Mouse (Mus musculus) T-helper 17 cell (primary cell): ENCODE measurements around the gene Col18a1.

Experiments
- in situ Hi-C, 2 experiments: fragments of 300-600 bp; cut with MboI, MseI; formaldehyde crosslinking; loops; 1 replicate in 1 of 2; 2 replicates in 1 of 2; pipeline ENCODE4 v1.15.1; 2025; ENCODE audit warnings: high pct_unique_total_duplicates in 2 of 2

The Col18a1 gene

DNA sequence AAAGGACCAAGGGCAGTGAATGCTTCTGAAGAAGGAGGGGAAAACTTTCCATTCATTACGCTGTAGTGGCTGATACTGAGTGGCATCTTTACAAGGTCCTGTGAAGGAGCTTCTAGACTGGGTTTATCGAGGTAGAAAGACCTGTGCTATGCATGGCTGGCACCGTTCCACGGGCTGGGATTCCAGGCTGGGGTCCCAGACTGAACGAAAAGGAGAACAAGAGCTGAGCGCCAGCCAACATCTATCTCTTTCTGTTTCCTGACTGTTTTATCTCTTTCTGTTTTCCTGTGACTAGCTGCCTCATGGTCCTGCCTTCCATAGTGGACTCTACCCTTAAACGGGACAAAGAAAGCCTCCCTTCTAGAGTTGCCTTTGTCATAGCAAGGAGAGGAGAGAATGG lies 21.1 kb upstream of the Col18a1 start:
- in situ Hi-C loops = no loop called here

DNA sequence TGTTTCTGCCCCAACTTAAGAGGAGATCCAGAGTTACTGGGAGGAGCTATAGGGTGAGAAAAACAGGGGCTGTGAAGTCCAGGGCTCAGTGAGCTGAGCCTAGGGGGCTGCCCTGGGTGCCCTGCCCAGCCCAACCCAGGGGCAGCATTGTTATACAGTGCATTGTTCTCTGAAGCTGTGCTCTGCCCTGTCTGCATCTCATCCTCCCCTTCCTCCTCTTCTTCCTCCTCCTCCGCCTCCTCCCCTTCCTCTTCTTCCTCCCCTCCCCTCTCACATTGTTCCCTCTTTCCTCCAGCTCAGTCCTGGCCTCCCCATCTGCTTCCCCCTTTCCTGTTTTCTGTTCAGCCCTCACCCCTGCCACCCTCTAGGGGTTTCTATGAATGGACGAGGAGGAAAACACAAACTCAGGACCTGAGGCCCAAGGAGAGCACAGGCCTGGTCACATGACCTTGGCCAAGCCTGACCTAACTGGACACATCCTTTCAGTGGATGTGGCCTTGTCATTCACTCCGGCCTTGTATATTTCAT lies 16.5 kb upstream of the Col18a1 start:
- in situ Hi-C loops = no loop called here

DNA sequence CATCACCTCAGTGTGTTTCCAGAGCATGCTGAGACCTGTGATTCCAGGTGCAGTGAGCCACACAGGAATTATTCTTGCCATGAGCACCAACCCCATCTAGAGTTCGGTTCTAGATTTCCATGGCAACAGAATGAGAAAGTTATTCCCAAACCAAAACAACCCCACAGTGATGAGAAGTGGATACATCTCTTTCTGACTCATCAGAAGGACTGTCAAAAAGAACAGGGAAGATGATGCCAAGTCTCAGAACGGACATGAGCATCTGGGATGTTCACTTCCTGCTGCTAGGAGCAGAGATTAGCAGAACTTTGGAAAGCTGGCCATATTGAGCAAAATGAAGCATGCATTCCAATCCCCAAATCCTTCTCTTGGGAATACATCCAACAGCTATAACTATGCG lies 13.8 kb upstream of the Col18a1 start:
- in situ Hi-C loops = no loop called here

DNA sequence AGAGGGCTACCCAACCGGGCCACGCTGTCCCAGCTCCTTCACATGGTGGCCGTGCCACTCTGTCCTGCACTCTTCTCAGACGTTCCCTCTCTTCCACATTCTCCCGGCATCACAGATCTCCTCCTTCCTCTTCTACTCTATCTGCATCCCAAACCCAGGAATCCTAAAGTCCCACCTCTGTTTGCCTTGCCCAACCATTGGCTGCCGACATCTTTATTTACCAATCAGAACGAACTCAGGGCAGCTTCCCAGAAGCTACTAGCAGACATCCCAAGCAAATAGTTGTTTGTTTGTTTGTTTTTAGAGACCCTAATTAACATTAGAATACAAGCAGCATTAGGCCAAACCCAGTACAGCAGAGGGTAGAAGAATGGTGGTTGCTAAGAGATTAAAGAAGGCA lies 12.3 kb upstream of the Col18a1 start:
- in situ Hi-C loops = no loop called here

DNA sequence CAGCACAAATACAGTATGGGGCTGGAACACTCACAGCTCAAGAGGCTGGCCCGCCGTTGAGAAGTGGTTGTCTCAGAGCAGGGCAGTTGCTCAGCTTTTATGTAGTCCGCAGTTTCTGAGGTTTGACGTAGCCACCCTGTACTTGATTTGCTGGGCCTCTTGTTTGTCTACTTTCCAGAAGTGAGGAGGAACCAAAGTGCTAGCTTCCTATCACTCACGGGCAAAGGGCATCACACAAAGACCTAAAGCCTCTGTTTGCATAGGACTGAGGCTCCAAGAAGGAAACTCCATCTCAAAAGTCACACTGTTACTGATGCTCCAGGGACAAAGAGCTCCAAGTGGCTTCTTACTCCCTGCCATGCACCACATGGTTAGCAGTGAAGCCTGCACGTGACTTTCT lies 4.1 kb upstream of the Col18a1 start:
- in situ Hi-C loops = no loop called here

DNA sequence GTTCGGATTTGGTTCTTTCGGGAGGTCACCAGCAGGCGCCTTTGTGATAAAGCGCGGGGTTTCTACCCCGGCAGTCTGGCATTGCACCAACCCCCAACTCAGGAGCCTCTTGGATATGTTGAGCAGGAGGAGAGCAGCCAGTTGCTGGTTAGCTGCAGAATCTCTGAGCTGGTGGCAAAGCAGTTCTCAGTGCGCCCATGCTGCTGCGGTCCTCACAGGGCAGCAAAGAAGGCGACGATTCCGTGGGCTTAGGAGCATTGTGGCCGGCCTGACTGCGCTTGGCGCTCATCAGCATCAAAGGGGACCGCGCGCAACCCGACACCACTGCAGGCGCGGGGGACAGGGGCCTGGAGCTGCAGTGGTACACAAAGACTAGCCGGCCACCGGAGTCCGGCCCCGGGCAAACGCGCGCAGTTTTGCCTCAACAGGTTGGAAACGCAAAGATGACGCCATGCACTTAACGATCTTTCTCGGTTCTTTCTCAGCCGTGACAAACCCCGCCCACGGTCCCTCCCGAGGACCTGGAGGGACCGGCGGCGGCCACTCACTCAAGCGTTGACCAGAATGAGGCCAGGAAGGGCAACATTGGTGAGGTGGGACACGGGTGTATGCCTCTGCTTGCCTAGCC lies 916 bp downstream of the Col18a1 start:
- in situ Hi-C loops = no loop called here

DNA sequence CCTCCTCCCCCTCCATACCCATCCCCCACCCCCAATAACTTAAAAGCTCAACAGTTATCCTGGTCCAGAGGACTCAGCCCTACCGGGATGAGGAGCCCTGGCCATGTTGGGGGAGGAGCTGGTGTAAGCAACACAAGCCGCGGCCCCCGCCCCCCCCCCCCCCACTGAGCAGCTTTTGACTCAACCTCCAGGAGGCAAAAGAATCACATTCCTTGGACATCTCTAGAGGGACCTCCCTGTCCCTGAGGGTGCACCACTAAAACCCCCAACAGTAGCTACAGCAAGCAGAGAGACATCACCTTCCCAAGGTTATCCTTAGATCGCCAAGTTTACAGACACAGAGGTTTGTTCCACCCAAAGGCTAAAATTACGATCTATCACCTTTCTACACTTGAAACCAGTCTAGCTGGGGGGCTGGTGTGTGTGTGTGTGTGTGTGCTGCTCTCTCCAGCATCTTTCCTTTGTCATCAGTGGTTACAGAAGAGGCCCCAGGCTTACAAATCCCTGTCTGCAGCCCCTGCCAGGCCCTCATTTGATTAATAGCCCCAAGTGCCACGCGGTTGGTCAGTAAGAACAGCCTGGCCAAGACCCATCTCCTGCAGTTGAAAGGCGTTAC lies 1.8 kb downstream of the Col18a1 start:
- in situ Hi-C loops = no loop called here

DNA sequence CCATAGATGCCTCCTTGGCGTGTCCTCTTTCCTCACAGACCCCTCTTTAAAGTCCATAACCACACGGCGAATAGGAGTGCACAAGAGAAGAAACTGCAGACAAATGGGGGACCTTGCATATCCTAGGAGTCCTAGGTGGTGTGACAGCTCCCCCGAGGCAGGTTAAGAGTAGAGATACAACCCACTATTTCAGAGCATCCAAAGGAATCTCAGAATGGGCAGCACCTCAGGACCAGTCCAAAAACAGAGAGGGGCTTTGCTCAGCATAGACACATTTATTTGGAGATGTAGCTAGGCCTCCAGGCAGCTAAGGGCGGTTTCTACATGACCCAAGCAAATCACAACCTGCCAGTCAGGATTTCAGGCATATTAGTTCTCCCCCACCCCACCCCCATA lies 2.3 kb downstream of the Col18a1 start:
- in situ Hi-C loops = no loop called here

DNA sequence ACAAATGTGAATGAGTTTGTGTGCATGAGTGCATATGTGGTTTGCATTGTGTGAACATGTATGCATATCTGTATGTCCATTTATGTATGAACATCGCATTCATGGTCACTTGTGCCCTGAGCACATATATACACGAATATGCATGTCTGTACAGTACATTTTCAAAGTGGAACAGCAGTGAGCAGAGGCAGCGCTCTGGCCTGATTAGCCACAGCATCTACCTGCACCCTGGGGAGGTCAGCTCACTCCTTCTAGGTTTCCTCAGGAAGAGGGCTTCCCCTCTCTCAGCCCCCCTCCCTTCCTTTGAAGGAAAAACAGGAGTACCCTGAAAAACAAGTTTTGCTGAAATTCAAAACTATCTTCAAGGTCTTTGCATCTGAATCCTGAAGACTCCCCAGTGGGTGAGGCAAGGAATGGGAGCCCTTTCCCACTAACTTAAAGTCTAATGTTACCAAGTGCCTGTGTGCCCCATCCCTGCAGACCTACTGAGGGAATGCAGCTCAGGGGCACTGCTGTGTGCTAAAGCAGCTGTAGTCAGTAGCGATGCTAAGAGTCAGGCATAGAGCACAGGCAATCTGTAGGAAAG lies 2.9 kb downstream of the Col18a1 start:
- in situ Hi-C loops = no loop called here

DNA sequence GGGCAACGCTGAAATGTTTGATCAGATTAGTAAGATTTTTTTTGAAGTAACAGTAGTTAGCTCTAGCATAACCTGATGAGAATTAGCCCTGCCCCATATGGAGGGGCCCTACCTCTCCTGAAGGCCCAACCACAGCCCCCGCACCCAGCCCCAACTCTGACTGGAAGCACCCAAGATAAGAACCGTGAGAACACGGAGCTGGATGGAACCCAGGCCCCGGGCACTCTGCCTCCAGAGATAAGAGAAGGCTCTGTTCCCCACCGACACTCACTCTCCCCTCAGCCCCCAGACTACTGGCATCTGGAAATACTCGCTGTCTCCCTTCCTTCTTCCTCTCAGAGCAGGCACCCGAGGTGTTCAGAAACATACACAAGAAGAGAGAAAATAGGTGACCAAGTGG lies 6.8 kb downstream of the Col18a1 start:
- in situ Hi-C loops = no loop called here

DNA sequence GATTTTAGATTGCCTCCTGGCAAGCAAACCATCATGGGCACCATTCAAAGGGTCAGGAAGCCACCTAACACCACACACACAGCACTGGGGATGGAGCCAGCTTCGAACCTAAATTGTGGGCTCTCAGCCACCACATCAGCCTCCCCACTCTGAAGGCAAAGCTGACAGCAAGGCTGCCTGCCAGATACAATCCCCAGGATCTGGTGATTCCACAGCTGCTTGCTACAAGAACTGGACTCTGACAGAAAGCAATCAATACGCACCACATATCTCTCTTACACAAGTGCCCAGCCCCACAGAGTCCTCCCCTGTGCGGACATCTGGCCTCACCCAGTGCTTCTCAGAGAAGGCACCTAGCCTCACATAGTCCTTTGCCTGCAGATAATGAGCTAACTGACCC lies 7.4 kb downstream of the Col18a1 start:
- in situ Hi-C loops = no loop called here

DNA sequence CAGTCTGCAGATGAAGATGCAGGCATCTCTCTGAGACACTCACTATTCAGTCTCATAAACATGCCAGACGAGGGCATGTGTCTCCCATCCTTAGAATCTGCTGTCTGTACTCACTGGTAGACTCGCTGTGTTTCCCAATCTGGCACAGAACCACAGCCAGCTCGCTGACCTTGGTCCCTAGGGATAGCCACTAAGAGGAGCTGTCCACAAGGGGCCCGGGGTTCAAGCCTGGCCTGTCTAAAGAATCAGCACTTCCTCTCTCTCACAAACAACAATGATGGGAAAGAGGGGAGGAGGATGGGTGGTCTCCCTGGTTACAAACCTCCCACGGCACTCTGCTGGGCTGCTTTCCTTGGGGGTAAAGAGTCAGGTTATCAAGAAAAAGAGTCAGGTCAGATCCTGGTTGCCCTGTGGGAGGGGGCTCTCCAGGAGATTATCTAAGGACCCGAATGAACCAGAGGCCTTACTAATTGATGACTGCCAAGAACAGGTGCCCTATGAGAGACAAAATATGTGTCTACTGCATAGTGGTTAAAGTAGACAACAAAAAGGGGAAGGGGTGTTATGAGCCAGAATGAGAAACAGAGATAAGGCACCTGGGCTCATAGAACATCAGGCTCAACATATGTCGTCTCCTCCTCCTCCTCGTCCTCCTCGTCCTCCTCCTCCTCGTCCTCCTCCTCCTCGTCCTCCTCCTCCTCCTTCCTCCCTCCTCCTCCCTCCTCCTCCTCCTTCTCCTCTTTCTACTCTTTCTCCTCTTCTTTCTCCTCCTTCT lies 8.9 kb downstream of the Col18a1 start:
- in situ Hi-C loops = no loop called here

DNA sequence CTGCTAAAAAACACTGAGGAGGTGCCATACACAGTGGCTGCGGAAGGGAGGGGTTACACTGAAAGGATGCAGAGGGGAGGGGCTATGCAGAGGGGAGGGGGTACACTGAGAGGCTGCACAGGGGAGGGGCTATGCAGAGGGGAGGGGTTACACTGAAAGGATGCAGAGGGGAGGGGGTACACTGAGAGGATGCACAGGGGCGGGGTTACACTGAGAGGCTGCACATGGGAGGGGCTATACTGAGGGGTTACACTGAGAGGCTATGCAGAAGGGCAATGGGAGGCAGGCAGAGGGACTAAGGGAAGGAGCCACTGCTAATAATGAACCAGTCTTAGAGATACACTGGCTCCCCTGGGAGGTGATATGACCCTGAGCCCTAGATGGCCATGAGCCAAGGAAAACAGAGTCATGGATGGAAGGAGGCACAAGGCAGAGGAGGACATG lies 14.1 kb downstream of the Col18a1 start:
- in situ Hi-C loops = no loop called here

DNA sequence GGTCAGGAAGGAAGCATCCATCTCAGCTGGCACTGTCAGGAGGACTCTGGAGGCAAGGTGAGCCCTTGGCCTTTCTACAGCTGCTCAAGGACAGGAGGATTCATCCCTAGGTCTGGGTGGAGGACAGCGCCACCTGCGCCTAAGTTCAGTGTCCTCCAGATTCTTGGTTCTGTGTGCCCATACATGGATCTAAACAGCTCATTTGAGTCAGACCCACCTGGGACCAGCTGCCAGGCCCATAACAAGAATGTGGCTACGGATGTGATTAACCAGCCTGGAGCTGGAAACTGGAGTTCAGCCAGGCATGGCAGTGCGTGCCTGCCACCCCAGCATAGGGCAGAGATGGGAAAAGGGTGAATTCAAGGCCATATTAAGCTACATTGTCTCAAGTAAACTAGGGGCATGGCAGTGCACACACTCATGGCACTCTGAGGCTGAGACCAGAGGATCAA lies 14.8 kb downstream of the Col18a1 start:
- in situ Hi-C loops = no loop called here

DNA sequence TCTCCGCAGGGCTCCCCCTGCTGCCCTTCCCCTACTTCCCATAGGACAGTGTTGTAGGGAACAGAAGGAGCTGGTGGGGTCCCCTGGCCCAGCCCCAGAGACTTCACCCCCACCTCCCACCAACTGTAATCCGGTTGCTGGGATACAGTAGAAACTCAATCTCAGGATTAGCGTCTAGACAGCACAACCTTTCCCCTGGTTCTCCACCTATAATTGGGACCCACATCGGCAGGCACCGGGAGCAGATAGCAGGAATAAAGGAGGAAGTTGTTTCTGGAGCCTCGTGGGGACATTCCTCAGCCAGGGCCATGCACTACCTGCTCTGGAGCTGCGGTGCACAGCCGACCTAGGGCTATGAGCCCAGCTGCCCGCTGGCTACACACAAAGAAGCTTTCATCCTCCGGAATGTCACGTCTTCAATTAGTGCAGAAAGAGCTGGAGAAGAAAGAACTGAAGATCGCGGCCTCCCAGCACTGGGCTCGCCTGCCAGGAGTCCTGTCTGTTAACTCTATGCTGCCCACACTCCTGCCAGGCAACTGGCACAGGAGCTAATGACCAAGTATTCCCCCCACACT lies 15.3 kb downstream of the Col18a1 start:
- in situ Hi-C loops = no loop called here

DNA sequence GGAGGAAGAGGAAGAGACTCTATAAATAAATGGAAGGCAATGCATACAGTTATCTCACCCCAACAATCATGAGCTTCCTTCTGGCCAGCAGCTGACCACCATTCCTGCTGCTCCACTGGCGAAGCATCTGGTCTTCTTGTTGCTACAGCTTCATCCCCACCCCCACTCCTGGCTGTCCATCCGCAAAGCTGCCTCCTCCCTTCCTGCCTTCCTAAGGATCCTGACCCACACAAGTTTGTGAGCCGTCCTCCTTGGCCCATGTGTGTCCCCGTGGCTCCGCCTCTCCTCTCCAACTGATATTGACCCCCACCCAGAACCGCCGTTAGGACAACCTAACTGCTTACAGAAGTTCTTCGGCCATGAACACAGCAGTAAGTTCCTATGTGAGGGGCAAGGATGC lies 16.3 kb downstream of the Col18a1 start:
- in situ Hi-C loops = no loop called here

DNA sequence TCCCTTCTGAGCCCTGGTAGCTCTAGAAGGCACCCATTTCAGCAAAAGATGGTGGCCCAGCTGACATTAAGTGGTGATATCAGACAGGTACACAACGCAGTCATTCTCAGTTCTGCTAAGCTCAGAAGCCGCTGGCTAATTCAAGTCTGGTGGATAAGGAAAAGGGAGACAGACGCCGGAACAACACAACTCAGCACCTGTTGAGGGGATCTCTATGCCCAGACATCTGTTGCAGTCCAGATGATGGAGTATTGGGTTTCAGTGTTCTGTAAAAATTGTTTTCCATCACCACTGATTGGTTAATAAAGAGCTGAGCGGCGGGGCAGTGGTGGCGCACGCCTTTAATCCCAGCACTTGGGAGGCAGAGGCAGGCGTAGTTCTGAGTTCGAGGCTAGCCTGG lies 18.8 kb downstream of the Col18a1 start:
- in situ Hi-C loops = no loop called here

DNA sequence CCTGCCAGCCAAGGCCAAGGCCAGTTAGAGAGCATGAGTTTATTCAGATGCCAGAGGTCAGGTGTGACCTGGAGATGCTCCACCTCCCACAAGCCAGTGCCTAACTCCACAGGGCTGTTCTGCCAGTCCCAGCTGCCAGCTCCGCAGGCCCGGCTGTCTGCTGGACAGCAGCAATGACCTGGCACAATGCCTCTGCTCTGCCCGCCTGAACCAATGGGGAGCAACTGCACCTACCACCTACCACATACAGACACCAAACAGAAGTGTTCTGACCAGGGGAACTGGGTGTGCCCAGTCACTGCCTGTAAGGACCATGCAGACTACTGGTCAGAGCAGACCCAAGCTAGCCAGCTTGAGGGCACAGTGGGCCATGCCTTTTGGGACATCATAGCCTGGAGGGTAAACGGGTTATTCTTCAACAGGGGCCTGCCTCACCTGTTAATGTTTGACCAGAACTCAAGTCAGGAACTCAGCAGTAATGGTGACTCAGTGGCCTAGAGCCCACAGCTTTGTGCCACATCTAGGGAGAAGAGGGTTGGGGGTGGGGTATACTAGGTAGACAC lies 19.4 kb downstream of the Col18a1 start:
- in situ Hi-C loops = no loop called here

DNA sequence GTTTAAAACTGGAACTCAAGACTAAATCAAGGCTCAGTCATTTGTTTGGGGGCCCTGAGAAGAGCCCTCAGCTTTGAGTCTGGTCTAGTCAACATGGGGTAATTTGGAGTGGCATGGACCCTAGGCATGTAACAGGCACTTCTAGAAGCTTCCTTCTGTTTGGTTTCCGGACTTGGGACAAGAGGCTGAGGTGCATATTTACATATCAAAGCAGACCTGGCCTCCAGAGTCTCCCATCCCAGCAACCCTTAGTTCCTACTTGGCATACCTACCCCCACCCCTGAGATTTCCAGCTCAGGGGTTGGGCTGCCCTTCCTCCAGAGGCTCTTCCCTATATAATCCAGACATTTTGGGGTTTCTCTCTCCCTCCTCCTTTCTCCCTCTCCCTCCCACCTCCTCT lies 20.4 kb downstream of the Col18a1 start:
- in situ Hi-C loops = no loop called here

DNA sequence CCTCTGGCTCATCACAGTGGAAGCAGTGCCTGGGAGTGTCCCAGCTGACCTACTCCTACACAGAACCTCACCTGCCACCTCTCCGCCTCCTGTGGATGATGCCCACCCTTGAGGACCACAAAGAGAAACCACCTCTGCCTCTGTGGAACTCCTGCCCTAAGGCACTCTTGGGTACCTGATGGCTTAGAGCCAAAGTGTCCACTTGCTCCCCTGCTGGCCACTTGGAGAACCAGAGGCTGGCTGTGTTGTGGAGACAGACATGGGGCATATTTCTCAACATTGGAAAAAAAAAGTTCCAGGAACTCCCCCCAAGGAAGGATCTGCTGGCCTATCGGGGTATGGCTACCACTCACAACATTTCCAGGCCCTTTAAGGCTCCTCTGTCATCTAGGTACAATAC lies 22.0 kb downstream of the Col18a1 start:
- in situ Hi-C loops = no loop called here

DNA sequence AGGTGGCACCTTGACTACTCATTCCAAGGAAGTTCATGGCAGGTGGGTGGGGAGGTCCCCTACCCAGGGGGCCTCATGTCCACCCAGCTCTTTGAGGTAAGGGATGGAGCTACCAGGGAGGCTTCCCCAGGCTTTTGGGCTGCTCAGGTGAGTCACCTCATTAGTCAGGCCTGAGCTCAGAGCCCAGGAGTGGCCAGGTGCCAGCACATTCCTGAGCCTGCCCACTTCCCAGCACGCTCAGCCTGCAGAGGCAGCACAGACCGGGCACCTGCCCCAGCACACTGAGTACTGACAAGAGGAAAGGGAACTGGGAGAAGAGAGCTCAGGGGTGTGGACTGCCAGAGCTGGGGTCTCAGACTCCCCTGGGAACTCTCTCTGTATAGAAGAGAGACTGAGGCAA lies 24.0 kb downstream of the Col18a1 start:
- in situ Hi-C loops = no loop called here

DNA sequence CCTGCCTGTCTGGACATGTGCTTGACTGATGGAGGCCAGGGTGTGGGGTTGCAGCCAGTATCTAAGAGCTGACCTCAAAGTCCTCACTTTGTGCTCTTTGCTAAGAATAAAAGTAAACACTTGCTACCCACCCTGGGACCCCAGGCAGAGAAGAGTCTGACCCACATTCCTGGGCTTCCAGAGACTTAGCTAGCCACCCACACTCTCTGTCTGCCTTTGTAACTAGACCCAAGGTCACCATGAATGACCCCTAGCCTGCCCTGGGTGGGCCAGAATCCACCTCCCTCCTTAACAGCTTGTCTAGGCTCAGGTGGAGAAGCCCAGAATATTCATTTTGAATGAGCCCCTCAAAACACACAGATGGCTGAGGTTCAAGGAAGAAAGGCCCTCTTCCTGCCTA lies 28.0 kb downstream of the Col18a1 start:
- in situ Hi-C loops = loop anchor here in 1 of 2 experiments (10.0 kb wide), 1 partner anchor 326 kb away; no protein-coding TSS in a partner anchor
